ENCODE assay signal across 23 mouse cellular contexts in genomic region chr12:117386957-117387356, GRCm38 (mm10).
DNase-seq lines count a peak whose midpoint lies in the region; ATAC-seq and TF ChIP-seq lines count a peak whose summit lies in the region.
"Had no signal": no experiment of that assay in that cellular context is flagged by ENCODE, and none has a peak within 500 bp of the region (broad histone marks: within the 10 kb centered on the region; RNA-seq: fewer than 3 reads in every experiment).

No protein-coding gene starts in this region.

- H3K9me3 ChIP-seq in forebrain, postnatal 0 days (ENCODE audit: low read length): no peaks in the 10 kb centered on the region
- H3K9me3 ChIP-seq in forebrain, embryonic 11.5 days (ENCODE audit: control insufficient read depth, low read length): no peaks in the 10 kb centered on the region
- no peaks in the 10 kb centered on the region for H3K9me3 ChIP-seq in heart, embryonic 16.5 days (replicated peaks; ENCODE audit: control insufficient read depth, low read length)
- no peaks in the 10 kb centered on the region for H3K9me3 ChIP-seq in heart, embryonic 11.5 days (replicated peaks; ENCODE audit: control insufficient read depth, low read length)
- H3K9me3 ChIP-seq: embryonic facial prominence, embryonic 15.5 days; forebrain, embryonic 10.5 days; forebrain, embryonic 15.5 days; heart, embryonic 10.5 days; hindbrain, embryonic 12.5 days had no signal

- H3K4me1 ChIP-seq in forebrain, postnatal 0 days (ENCODE audit: insufficient read depth): no peaks in the 10 kb centered on the region
- H3K4me1 ChIP-seq in forebrain, embryonic 11.5 days (replicated peaks; ENCODE audit: control insufficient read depth, insufficient read depth, low read length): no peaks in the 10 kb centered on the region
- peaks cover 9% of the 10 kb centered on the region for H3K4me1 ChIP-seq in heart, embryonic 16.5 days (ENCODE audit: control insufficient read depth, insufficient read depth, low read length)
- no peaks in the 10 kb centered on the region for H3K4me1 ChIP-seq in heart, embryonic 11.5 days (ENCODE audit: control insufficient read depth, insufficient read depth, low read length)
- H3K4me1 ChIP-seq: embryonic facial prominence, embryonic 15.5 days; forebrain, embryonic 15.5 days; heart, embryonic 10.5 days; hindbrain, embryonic 12.5 days had no signal

- H3K9ac ChIP-seq in forebrain, postnatal 0 days: no peak overlapping the region
- H3K9ac ChIP-seq in forebrain, embryonic 11.5 days (ENCODE audit: low read length): no peak overlapping the region
- H3K9ac ChIP-seq in heart, embryonic 16.5 days (ENCODE audit: low read length): no peak overlapping the region
- no peak overlapping the region for H3K9ac ChIP-seq in heart, embryonic 11.5 days (ENCODE audit: low read depth, low read length)
- H3K9ac ChIP-seq: embryonic facial prominence, embryonic 15.5 days; forebrain, embryonic 15.5 days; hindbrain, embryonic 12.5 days had no signal

- H3K27me3 ChIP-seq in forebrain, postnatal 0 days (ENCODE audit: insufficient read depth, low read length): no peaks in the 10 kb centered on the region
- H3K27me3 ChIP-seq in forebrain, embryonic 11.5 days (ENCODE audit: control insufficient read depth, insufficient read depth, low read length): no peaks in the 10 kb centered on the region
- H3K27me3 ChIP-seq in heart, embryonic 16.5 days (ENCODE audit: control insufficient read depth, insufficient read depth, low read length): no peaks in the 10 kb centered on the region
- no peaks in the 10 kb centered on the region for H3K27me3 ChIP-seq in heart, embryonic 11.5 days (ENCODE audit: control insufficient read depth, insufficient read depth, low read length)
- H3K27me3 ChIP-seq: embryonic facial prominence, embryonic 15.5 days; hindbrain, embryonic 12.5 days had no signal

- H3K4me2 ChIP-seq in forebrain, postnatal 0 days (ENCODE audit: low read depth): no peak overlapping the region
- no peak overlapping the region for H3K4me2 ChIP-seq in forebrain, embryonic 11.5 days (ENCODE audit: low read depth, low read length, severe bottlenecking)
- H3K4me2 ChIP-seq in heart, embryonic 16.5 days (ENCODE audit: low read depth, low read length): peak overlapping the region; percentile 19; the same call in 1 of the 2 replicates
- no peak overlapping the region for H3K4me2 ChIP-seq in heart, embryonic 11.5 days
- H3K4me2 ChIP-seq: embryonic facial prominence, embryonic 15.5 days; forebrain, embryonic 15.5 days; hindbrain, embryonic 12.5 days had no signal

- DNase-seq in forebrain, postnatal 0 days: peak; percentile 44
- no peak for DNase-seq in forebrain, embryonic 11.5 days (ENCODE audit: low spot score)
- peak; percentile 24 for DNase-seq in right cerebral cortex, postnatal 4 days
- DNase-seq in right cerebral cortex, postnatal 36 days (ENCODE audit: low spot score in 2 of 2): no peak
- DNase-seq: adrenal gland, adult 2 months; adrenal gland, postnatal 25 days; cerebellum, adult 2 months; cerebellum, postnatal 36 days; gastrocnemius, adult 2 months; gastrocnemius, postnatal 25 days; heart, postnatal 10 days; heart, postnatal 4 days; kidney, adult 11 months had no signal

- no peak for TF ChIP-seq CTCF in forebrain, postnatal 0 days (IDR thresholded peaks at IDR 0.05; ENCODE audit: low read depth)

- no peaks in the 10 kb centered on the region for H3K36me3 ChIP-seq in forebrain, postnatal 0 days (ENCODE audit: insufficient read depth)
- H3K36me3 ChIP-seq in forebrain, embryonic 11.5 days (ENCODE audit: control insufficient read depth, insufficient read depth, low read length): no peaks in the 10 kb centered on the region
- H3K36me3 ChIP-seq in heart, embryonic 16.5 days (ENCODE audit: control insufficient read depth, insufficient read depth): no peaks in the 10 kb centered on the region
- no peaks in the 10 kb centered on the region for H3K36me3 ChIP-seq in heart, embryonic 11.5 days (ENCODE audit: control insufficient read depth, insufficient read depth, low read length)
- H3K36me3 ChIP-seq: embryonic facial prominence, embryonic 15.5 days; forebrain, embryonic 10.5 days; forebrain, embryonic 15.5 days; heart, embryonic 10.5 days; hindbrain, embryonic 12.5 days had no signal

- no peak overlapping the region for H3K4me3 ChIP-seq in forebrain, postnatal 0 days (ENCODE audit: low read depth, low read length)
- H3K4me3 ChIP-seq in forebrain, embryonic 11.5 days (ENCODE audit: low read depth, low read length): no peak overlapping the region
- H3K4me3 ChIP-seq in heart, embryonic 16.5 days (ENCODE audit: low read length): no peak overlapping the region
- H3K4me3 ChIP-seq in heart, embryonic 11.5 days (ENCODE audit: low read depth, low read length): no peak overlapping the region
- H3K4me3 ChIP-seq: embryonic facial prominence, embryonic 15.5 days; erythroblast, embryonic 14.5 days; forebrain, embryonic 10.5 days; forebrain, embryonic 15.5 days; gastrocnemius, adult 2 months; heart, embryonic 10.5 days; hindbrain, embryonic 12.5 days had no signal

- WGBS in forebrain, postnatal 0 days: 74% methylated on average over 9 of the region's 9 CpGs
- WGBS in forebrain, embryonic 11.5 days: 87% methylated on average over 9 of the region's 9 CpGs
- WGBS in heart, embryonic 16.5 days: 73% methylated on average over 9 of the region's 9 CpGs
- 71% methylated on average over 9 of the region's 9 CpGs for whole genome bisulfite sequencing in heart, embryonic 11.5 days (ENCODE audit: insufficient replicate concordance)

- H3K27ac ChIP-seq in forebrain, postnatal 0 days (ENCODE audit: low read depth, low read length): no peak overlapping the region
- H3K27ac ChIP-seq in forebrain, embryonic 11.5 days (ENCODE audit: low read depth, low read length): no peak overlapping the region
- no peak overlapping the region for H3K27ac ChIP-seq in heart, embryonic 16.5 days (ENCODE audit: low read length)
- H3K27ac ChIP-seq in heart, embryonic 11.5 days (ENCODE audit: low read depth, low read length): no peak overlapping the region
- H3K27ac ChIP-seq: embryonic facial prominence, embryonic 15.5 days; forebrain, embryonic 10.5 days; forebrain, embryonic 15.5 days; gastrocnemius, adult 2 months; heart, embryonic 10.5 days; hindbrain, embryonic 12.5 days had no signal

- ATAC-seq in forebrain, postnatal 0 days: peak; percentile 66
- no peak for ATAC-seq in forebrain, embryonic 11.5 days (replicated peaks; ENCODE audit: low FRiP score)
- ATAC-seq in heart, embryonic 16.5 days (replicated peaks; ENCODE audit: extremely low read depth, insufficient read depth, low FRiP score): no peak
- no peak for ATAC-seq in heart, embryonic 11.5 days (replicated peaks; ENCODE audit: insufficient number of reproducible peaks, low FRiP score, low TSS enrichment)
- ATAC-seq: hindbrain, embryonic 16.5 days; inflammation-experienced regulatory T-cells, adult 6 months had no signal

Comparison
In these comparisons a context has a peak if more than half of its experiments do, and no peak if none do; other contexts are left out.
1. DNase-seq: peak in forebrain, postnatal 0 days (single experiment) and right cerebral cortex, postnatal 4 days (single experiment); none in forebrain, embryonic 11.5 days (single experiment) and right cerebral cortex, postnatal 36 days (0 of 2).